Mouse (Mus musculus) heart, postnatal 0 days (tissue): Measurements from ENCODE around the gene Ltbp1.

Experiments
- CTCF ChIP-seq: IDR thresholded peaks from 2 replicates; pipeline ENCODE4 v1.5.1; 2016; ENCODE audit warnings: antibody characterized with exemption, control low read depth, low read depth
- EP300 ChIP-seq: IDR thresholded peaks from 2 replicates; pipeline ENCODE4 v1.6.1; 2016; ENCODE audit warnings: antibody characterized with exemption, low read depth

DNA sequence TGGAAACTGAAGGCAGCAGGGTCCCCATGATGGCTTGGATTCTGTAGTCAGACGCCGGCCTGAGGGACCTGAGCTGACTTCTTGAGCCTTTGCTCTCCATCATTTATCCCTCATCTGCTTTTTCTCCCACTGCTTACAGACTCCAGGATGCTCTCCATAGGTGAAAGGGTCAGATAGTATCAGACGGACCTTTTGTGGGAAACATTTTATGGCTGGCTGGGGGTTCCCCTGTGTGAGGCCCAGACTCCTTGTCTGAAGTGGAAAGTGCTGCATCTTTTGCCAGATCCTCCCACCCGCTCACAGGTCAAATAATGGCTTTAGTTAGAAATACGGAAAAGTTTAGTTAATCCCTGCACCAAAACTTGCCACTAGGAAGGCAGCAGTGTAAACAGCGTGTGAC, 138.6 kb downstream of the Ltbp1 start:
- no peak for TF ChIP-seq EP300
- TF ChIP-seq CTCF, result no peak
